11 mouse cellular contexts compared by ENCODE assay signal in the genomic region with DNA sequence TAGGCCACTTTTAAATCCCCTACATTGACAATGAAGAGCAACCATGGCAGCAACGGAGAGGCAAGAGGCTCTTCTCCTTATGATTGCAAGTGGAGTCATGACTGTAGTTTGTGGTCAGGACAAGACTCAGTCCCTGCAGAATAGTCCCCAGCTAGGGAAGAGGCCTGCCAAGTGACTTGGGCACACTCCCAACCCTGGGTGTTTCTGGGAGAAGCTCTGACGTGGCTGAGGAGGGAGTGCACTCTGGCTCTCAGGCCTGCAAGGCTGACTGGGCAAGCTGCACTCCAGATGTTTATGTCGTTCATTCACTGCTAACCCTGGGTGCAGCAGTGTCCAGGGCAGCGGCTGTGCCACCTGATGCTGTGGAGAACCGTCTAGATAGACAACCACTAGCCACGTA. TPM values are rescaled to one million over a fixed set of nuclear protein-coding genes. Genes with fewer than 3 reads are reported as not detected.
DNase-seq lines count a peak whose midpoint lies in the region; ATAC-seq and TF ChIP-seq lines count a peak whose summit lies in the region.
"Had no signal": no experiment of that assay in that cellular context is flagged by ENCODE, and none has a peak within 500 bp of the region (broad histone marks: within the 10 kb centered on the region; RNA-seq: fewer than 3 reads in every experiment).

No protein-coding gene starts in this region.

- peaks cover 8% of the 10 kb centered on the region for H3K4me1 ChIP-seq in heart, embryonic 12.5 days (replicated peaks)
- peaks cover 8% of the 10 kb centered on the region for H3K4me1 ChIP-seq in heart, adult 2 months (ENCODE audit: control insufficient read depth, insufficient read depth, low read length)
- no peaks in the 10 kb centered on the region for H3K4me1 ChIP-seq in intestine, postnatal 0 days (replicated peaks; ENCODE audit: control insufficient read depth, insufficient read depth, low read length)
- H3K4me1 ChIP-seq: hindbrain, embryonic 12.5 days had no signal

- peak; percentile 41; the same call in 1 of the 2 replicates for TF ChIP-seq POLR2A in heart, adult 2 months (IDR thresholded peaks at IDR 0.05; ENCODE audit: insufficient read depth, low read depth, low read length)

- TF ChIP-seq CTCF in heart, adult 2 months (IDR thresholded peaks at IDR 0.05): no peak
- no peak for TF ChIP-seq CTCF in intestine, postnatal 0 days (IDR thresholded peaks at IDR 0.05; ENCODE audit: low read depth)

- no peak overlapping the region for H3K9ac ChIP-seq in heart, embryonic 12.5 days
- H3K9ac ChIP-seq in heart, adult 2 months (ENCODE audit: low read depth, low read length): no peak overlapping the region
- no peak overlapping the region for H3K9ac ChIP-seq in intestine, postnatal 0 days (ENCODE audit: low read depth, low read length)
- H3K9ac ChIP-seq: hindbrain, embryonic 12.5 days had no signal

- no peaks in the 10 kb centered on the region; the same call in 1 of the 2 replicates for H3K79me2 ChIP-seq in heart, adult 2 months (replicated peaks; ENCODE audit: control insufficient read depth, insufficient read depth, low read length)

- peak; percentile 92 to 94 for DNase-seq in heart, adult 18-20 months
- peak; percentile 85 for DNase-seq in adrenal gland, postnatal 10 days
- peak; percentile 87 to 89 for DNase-seq in heart, adult 2 months
- peak; percentile 91 for DNase-seq in lung, postnatal 10 days
- DNase-seq in right cerebral cortex, postnatal 25 days: no peak

- ATAC-seq in heart, embryonic 12.5 days (ENCODE audit: insufficient number of reproducible peaks, low FRiP score): no peak
- no peak for ATAC-seq in megakaryocyte, adult 5-6 weeks (ENCODE audit: poor library complexity, severe bottlenecking)
- ATAC-seq in intestine, postnatal 0 days: no peak

- H3K36me3 ChIP-seq in heart, embryonic 12.5 days: no peaks in the 10 kb centered on the region
- no peaks in the 10 kb centered on the region; the same call in 1 of the 2 replicates for H3K36me3 ChIP-seq in heart, adult 2 months (ENCODE audit: control insufficient read depth, insufficient read depth, low read length)
- no peaks in the 10 kb centered on the region for H3K36me3 ChIP-seq in intestine, postnatal 0 days (ENCODE audit: control insufficient read depth, insufficient read depth)
- H3K36me3 ChIP-seq: hindbrain, embryonic 12.5 days; midbrain, embryonic 10.5 days had no signal

- 80% methylated on average over 6 of the region's 6 CpGs for WGBS in heart, embryonic 12.5 days
- 37% methylated on average over 6 of the region's 6 CpGs for whole genome bisulfite sequencing in heart, adult 2 months
- 79% methylated on average over 6 of the region's 6 CpGs for WGBS in intestine, postnatal 0 days

- intact Hi-C loops in heart, adult 2 months (cut with DNase I): loop anchor here (2.0 kb wide), 1 partner anchor 45 kb away; no protein-coding TSS in a partner anchor

- no peak overlapping the region for H3K4me2 ChIP-seq in heart, embryonic 12.5 days
- H3K4me2 ChIP-seq in intestine, postnatal 0 days (replicated peaks; ENCODE audit: low read depth): no peak overlapping the region
- H3K4me2 ChIP-seq: hindbrain, embryonic 12.5 days had no signal

- 0 out of 2 replicates have a peak, but pooled peaks cover 3% of the 10 kb centered on the region for H3K9me3 ChIP-seq in heart, embryonic 12.5 days (replicated peaks)
- no peaks in the 10 kb centered on the region for H3K9me3 ChIP-seq in intestine, postnatal 0 days (ENCODE audit: control insufficient read depth)
- H3K9me3 ChIP-seq: hindbrain, embryonic 12.5 days; midbrain, embryonic 10.5 days had no signal

- no peaks in the 10 kb centered on the region for H3K27me3 ChIP-seq in heart, embryonic 12.5 days (replicated peaks)
- H3K27me3 ChIP-seq in heart, adult 2 months (ENCODE audit: control insufficient read depth, insufficient read depth, low read length): no peaks in the 10 kb centered on the region
- no peaks in the 10 kb centered on the region for H3K27me3 ChIP-seq in intestine, postnatal 0 days (replicated peaks; ENCODE audit: control insufficient read depth, insufficient read depth, low read length)
- H3K27me3 ChIP-seq: hindbrain, embryonic 12.5 days had no signal

- no peak overlapping the region for H3K4me3 ChIP-seq in heart, embryonic 12.5 days
- H3K4me3 ChIP-seq in heart, adult 2 months: no peak overlapping the region
- no peak overlapping the region for H3K4me3 ChIP-seq in intestine, postnatal 0 days (ENCODE audit: low read depth, low read length)
- H3K4me3 ChIP-seq: hindbrain, embryonic 12.5 days; midbrain, embryonic 10.5 days had no signal

- no peak overlapping the region for H3K27ac ChIP-seq in heart, embryonic 12.5 days (ENCODE audit: poor library complexity, severe bottlenecking)
- peak overlapping the region; percentile 62 for H3K27ac ChIP-seq in heart, adult 2 months
- H3K27ac ChIP-seq in intestine, postnatal 0 days (ENCODE audit: low read depth, low read length): no peak overlapping the region
- H3K27ac ChIP-seq: hindbrain, embryonic 12.5 days; midbrain, embryonic 10.5 days had no signal

- peak; percentile 29; the same call in 1 of the 2 replicates for TF ChIP-seq EP300 in heart, adult 2 months (IDR thresholded peaks at IDR 0.05; ENCODE audit: insufficient read depth, low read depth, low read length)

RNA-seq across cellular contexts. Expression of a gene that starts 15.2 kb away (rescaled TPM):
- 10 to 100 TPM; 14.1 to 14.9 TPM for total RNA-seq in heart, adult 18-20 months (2021)
- polyA plus RNA-seq in heart, embryonic 12.5 days (2016; fragmentation: Nextera tagmentation; extraction: Ambion mirVana): 0.12 and 0.36 TPM in 2 replicates
- total RNA-seq in adrenal gland, postnatal 10 days (2021): 10 to 100 TPM in 1 of 2 experiments, 1 to 10 TPM in 1; 8.3 to 10.8 TPM
- 10 to 100 TPM in 1 of 2 experiments, 1 to 10 TPM in 1; 9.7 to 14.4 TPM for total RNA-seq in heart, adult 2 months (2021)
- polyA plus RNA-seq in heart, adult 2 months (2012; rRNA removed): 5.0 and 7.8 TPM in 2 replicates
- 0.21 and 0.69 TPM in 2 replicates for total RNA-seq in megakaryocyte, adult 5-6 weeks (2015)
- total RNA-seq in megakaryocyte, adult 5-6 weeks (2017): 0.04 and 0.08 TPM in 2 replicates
- 0.38 and 0.39 TPM in 2 replicates for polyA plus RNA-seq in intestine, postnatal 0 days (2015; fragmentation: Nextera tagmentation; extraction: Ambion mirVana)
- total RNA-seq: CH12.LX had no signal

Comparison
In these comparisons a context has a peak if more than half of its experiments do, and no peak if none do; other contexts are left out.
1. RNA of a gene that starts 15.2 kb away (total RNA-seq): 14.1 to 14.9 TPM in heart, adult 18-20 months, 9.7 to 14.4 TPM in heart, adult 2 months and 8.3 to 10.8 TPM in adrenal gland, postnatal 10 days; 0.04 to 0.69 TPM in megakaryocyte, adult 5-6 weeks; every median in the first group is over 4 times any median in the second.